Mouse (Mus musculus) monocyte, adult 2 months (primary cell): ENCODE measurements around the gene Ascl1.

Source experiments
- DNase-seq, 2 experiments: peaks; one replicate each; pipeline ENCODE4 v3.0.0; 2022; ENCODE audit warnings: low spot score in 2 of 2, low read depth in 1 of 2

Ascl1 gene

GRCm38 (mm10) chr10:87485721-87486620 is 7.5 kb downstream of the Ascl1 start:
- no peak for DNase-seq

GRCm38 (mm10) chr10:87484831-87485720 is 8.4 kb downstream of the Ascl1 start:
- DNase-seq: no peak

DNA sequence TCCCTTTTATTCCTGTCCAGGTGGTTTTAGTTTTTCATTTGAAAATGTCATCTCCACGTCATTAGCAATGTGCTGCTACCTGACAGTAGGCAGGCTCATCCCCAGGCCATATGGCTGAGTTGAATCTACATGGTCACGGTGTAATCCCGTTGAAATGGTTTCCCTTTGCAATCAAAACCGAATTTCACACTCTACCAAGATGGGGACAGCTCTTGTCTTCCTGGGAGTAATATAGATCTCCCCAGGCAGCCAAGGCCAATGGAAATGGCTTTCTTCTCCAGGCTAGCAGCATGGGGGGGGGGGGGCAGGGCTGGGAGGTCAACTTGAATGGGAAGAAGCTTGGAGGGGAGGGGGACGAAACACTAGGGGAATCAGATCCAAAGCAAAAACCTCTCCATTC is 15.6 kb downstream of the Ascl1 start:
- DNase-seq: no peak

GRCm38 (mm10) chr10:87474971-87475370 is 18.5 kb downstream of the Ascl1 start:
- no peak for DNase-seq

- no peak for DNase-seq
These were observed 19.9 kb downstream of the Ascl1 start for GRCm38 (mm10) chr10:87473475-87474131.

- DNase-seq: no peak
These were observed 42.7 kb downstream of the Ascl1 start for GRCm38 (mm10) chr10:87450777-87451176.

DNA sequence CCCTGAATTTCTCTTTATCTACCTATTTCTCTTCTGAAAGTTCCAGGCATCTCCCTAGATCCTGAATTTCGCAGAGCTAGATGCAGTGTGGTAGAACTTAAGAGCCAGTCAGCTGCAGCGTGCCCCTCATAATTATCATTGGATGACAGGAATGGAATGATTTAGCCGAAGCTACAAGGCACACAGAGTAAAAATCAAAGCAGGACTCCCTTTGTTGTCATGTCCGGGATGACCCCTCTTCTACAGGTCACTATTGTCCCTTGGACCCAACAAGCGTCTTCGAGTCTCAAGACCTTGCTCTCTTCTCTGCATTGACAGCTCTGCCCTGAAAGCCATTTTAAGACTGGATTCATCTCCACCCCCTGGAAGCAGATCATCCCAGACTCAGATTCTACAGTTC is 44.1 kb downstream of the Ascl1 start:
- DNase-seq: no peak

DNA sequence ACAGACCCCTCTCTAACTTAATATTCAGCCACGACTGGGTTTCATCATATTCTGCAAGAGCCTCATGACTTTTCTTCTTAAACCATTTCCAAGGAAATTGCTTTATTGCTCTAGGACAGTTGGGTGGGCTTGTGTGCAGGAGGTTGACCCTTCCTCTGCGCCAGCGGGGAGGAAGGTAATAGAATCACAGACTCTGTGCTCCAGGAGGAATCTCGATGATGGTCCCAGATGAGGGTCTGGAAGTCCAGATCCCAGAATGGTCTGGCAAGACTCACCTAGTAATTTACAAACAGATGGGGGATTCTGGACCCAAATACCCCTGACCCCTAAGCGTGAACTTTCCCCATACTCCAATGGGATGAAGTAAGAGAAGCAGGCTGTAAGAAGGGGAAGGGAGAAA is 45.2 kb downstream of the Ascl1 start:
- DNase-seq: no peak

GRCm38 (mm10) chr10:87447754-87448095 is 45.7 kb downstream of the Ascl1 start:
- no peak for DNase-seq

DNA sequence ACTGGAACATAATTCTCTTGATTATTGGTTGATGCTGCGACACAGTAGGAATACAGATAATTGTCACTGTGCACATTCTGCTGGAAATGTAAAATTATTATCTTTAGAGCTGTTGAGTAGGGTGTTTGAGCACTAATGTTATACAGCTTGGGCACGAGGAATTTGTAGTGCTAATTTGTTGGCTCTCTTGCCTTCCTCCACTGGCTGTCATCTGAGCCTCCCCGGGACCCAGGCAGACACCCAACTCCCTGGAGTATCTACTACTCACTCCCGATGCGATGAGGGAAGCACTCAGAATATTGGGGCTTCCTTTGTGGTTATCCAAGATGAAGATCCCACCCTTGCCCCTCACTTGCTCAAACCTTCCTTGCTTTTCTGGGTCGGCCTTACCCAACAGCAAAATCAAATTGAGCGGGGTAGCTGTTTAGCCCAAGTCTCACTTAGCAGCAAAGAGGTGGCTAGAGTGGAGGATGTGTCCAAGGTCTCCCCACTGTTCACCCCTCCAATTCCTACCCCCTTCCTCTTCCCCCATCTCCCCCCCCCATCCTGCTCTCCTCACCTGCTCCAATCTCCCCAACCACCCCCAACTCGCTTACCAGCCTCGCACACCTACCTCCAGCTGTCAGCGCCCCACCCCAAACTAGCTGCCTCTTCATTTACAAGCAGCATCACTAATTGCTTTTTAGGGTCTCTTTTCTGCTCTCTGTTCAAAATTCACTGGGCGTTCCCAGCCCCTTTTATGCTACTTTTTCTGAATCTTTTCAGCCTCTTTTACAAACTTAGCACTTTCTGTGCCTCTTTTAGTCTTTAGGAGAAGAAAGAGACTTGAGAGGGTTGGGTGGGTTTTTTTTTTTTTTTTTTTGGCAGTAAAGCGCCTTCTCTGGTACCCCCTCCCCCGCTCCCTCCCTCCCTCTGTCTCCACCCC is 46.4 kb downstream of the Ascl1 start:
- no peak for DNase-seq

GRCm38 (mm10) chr10:87446139-87446828 is 47.2 kb downstream of the Ascl1 start:
- DNase-seq: no peak
